Mouse (Mus musculus) testis, postnatal 14 days (tissue): ENCODE results near the gene Ctrc.

Source experiments
- DNase-seq: peaks from one replicate; pipeline ENCODE4 v3.0.0; 2021; ENCODE audit warnings: low spot score

Gene Ctrc

GRCm38 (mm10) chr4:141845999-141846398 is at the start of gene Ctrc:
Ctrc (minus strand) TSS chr4:141846359.
- no peak for DNase-seq

GRCm38 (mm10) chr4:141895772-141896171 is 49.6 kb upstream of the Ctrc start:
- DNase-seq = no peak

- no peak for DNase-seq
Observed at GRCm38 (mm10) chr4:141893157-141893784, 47.1 kb upstream of the Ctrc start.

- DNase-seq = no peak
Observed at GRCm38 (mm10) chr4:141886385-141886968, 40.3 kb upstream of the Ctrc start.

GRCm38 (mm10) chr4:141885451-141885850 is 39.3 kb upstream of the Ctrc start:
- no peak for DNase-seq

GRCm38 (mm10) chr4:141882858-141883257 is 36.7 kb upstream of the Ctrc start:
- no peak for DNase-seq

GRCm38 (mm10) chr4:141881950-141882349 is 35.8 kb upstream of the Ctrc start:
- no peak for DNase-seq

- no peak for DNase-seq
Observed at GRCm38 (mm10) chr4:141881289-141881914, 35.2 kb upstream of the Ctrc start.

GRCm38 (mm10) chr4:141879875-141880274 is 33.7 kb upstream of the Ctrc start:
- no peak for DNase-seq

- DNase-seq = no peak
Observed at GRCm38 (mm10) chr4:141879074-141879473, 32.9 kb upstream of the Ctrc start.

GRCm38 (mm10) chr4:141878621-141879020 is 32.5 kb upstream of the Ctrc start:
- DNase-seq = peak; percentile 59

GRCm38 (mm10) chr4:141875481-141876108 is 29.4 kb upstream of the Ctrc start:
- no peak for DNase-seq

GRCm38 (mm10) chr4:141874601-141875460 is 28.7 kb upstream of the Ctrc start, which contains the start of gene Efhd2:
Efhd2 (minus strand) TSS chr4:141874920.
- DNase-seq = peak; percentile 66

GRCm38 (mm10) chr4:141874111-141874600 is 28.0 kb upstream of the Ctrc start:
- no peak for DNase-seq

- no peak for DNase-seq
Observed at GRCm38 (mm10) chr4:141872977-141873376, 26.8 kb upstream of the Ctrc start.

- DNase-seq = no peak
Observed at GRCm38 (mm10) chr4:141871909-141872308, 25.8 kb upstream of the Ctrc start.

GRCm38 (mm10) chr4:141871333-141871725 is 25.2 kb upstream of the Ctrc start:
- no peak for DNase-seq

GRCm38 (mm10) chr4:141870666-141871332 is 24.6 kb upstream of the Ctrc start:
- DNase-seq = no peak

- DNase-seq = no peak
Observed at GRCm38 (mm10) chr4:141869436-141870215, 23.5 kb upstream of the Ctrc start.

GRCm38 (mm10) chr4:141868051-141868450 is 21.9 kb upstream of the Ctrc start:
- no peak for DNase-seq
